Mouse (Mus musculus): ENCODE data around the gene Gm10322. TPM values are rescaled to one million over a fixed set of nuclear protein-coding genes. Genes with fewer than 3 reads are reported as not detected.

Gm10322 gene
- total RNA-seq, 2 experiments from 2014 or later: not detected

- no peak for DNase-seq
Measured at GRCm38 (mm10) chr10:59656799-59657198, 40.9 kb downstream of the Gm10322 start.

GRCm38 (mm10) chr10:59664765-59665164 is 48.9 kb downstream of the Gm10322 start:
- no peak for DNase-seq

- no peak for DNase-seq
Measured at GRCm38 (mm10) chr10:59665503-59666291, 49.8 kb downstream of the Gm10322 start.

Other genes with a start within 250 kb of the Gm10322 start
- 100 to 1,000 TPM; 134 to 144 TPM for gene Gm10273, start 220.4 kb upstream of the Gm10322 start, total RNA-seq (2021)
- under 1 TPM; 0.25 to 0.41 TPM for gene Pla2g12b, start 212.4 kb upstream of the Gm10322 start, total RNA-seq (2021)
- under 1 TPM; 0.79 to 0.99 TPM for gene Oit3, start 174.3 kb upstream of the Gm10322 start, total RNA-seq (2021)
- 10 to 100 TPM; 27.9 to 32.6 TPM for gene Mcu, start 629 bp downstream of the Gm10322 start, total RNA-seq (2021)
- gene Micu1, start 86.4 kb downstream of the Gm10322 start, total RNA-seq (2021): 10 to 100 TPM; 30.8 to 34.7 TPM

All from heart, postnatal 4 days (tissue).